In genomic region chr7:4976832-4977231, GRCm38 (mm10) we compare ENCODE assay signal across 19 mouse cellular contexts. TPM values are rescaled to one million over a fixed set of nuclear protein-coding genes. Genes with fewer than 3 reads are reported as not detected.
DNase-seq lines count a peak whose midpoint lies in the region; ATAC-seq and TF ChIP-seq lines count a peak whose summit lies in the region.
"Had no signal": no experiment of that assay in that cellular context is flagged by ENCODE, and none has a peak within 500 bp of the region (broad histone marks: within the 10 kb centered on the region; RNA-seq: fewer than 3 reads in every experiment).

No protein-coding gene starts in this region.

- H3K36me3 ChIP-seq in forebrain, postnatal 0 days (ENCODE audit: insufficient read depth): no peaks in the 10 kb centered on the region
- no peaks in the 10 kb centered on the region for H3K36me3 ChIP-seq in forebrain, embryonic 13.5 days (ENCODE audit: poor library complexity, severe bottlenecking)
- no peaks in the 10 kb centered on the region for H3K36me3 ChIP-seq in liver, embryonic 14.5 days (replicated peaks; ENCODE audit: control insufficient read depth, insufficient read depth, low read depth)
- H3K36me3 ChIP-seq: embryonic facial prominence, embryonic 12.5 days; liver, embryonic 15.5 days; midbrain, embryonic 15.5 days; neural tube, embryonic 12.5 days had no signal

- no peak for ATAC-seq in forebrain, postnatal 0 days
- ATAC-seq in forebrain, embryonic 13.5 days: no peak
- no peak for ATAC-seq in liver, embryonic 14.5 days (ENCODE audit: insufficient read depth)
- ATAC-seq: intestine, embryonic 16.5 days; midbrain, embryonic 15.5 days had no signal

- H3K27me3 ChIP-seq in forebrain, postnatal 0 days (ENCODE audit: insufficient read depth, low read length): no peaks in the 10 kb centered on the region
- no peaks in the 10 kb centered on the region for H3K27me3 ChIP-seq in forebrain, embryonic 13.5 days
- H3K27me3 ChIP-seq in liver, embryonic 14.5 days (ENCODE audit: control insufficient read depth, insufficient read depth, low read length): no peaks in the 10 kb centered on the region
- H3K27me3 ChIP-seq: embryonic facial prominence, embryonic 12.5 days; liver, embryonic 15.5 days; midbrain, embryonic 15.5 days; neural tube, embryonic 12.5 days had no signal

- no peak overlapping the region for H3K4me2 ChIP-seq in forebrain, postnatal 0 days (ENCODE audit: low read depth)
- no peak overlapping the region for H3K4me2 ChIP-seq in forebrain, embryonic 13.5 days
- no peak overlapping the region for H3K4me2 ChIP-seq in liver, embryonic 14.5 days (ENCODE audit: low read depth)
- H3K4me2 ChIP-seq: embryonic facial prominence, embryonic 12.5 days; liver, embryonic 15.5 days; midbrain, embryonic 15.5 days; neural tube, embryonic 12.5 days had no signal

- no peak overlapping the region for H3K27ac ChIP-seq in forebrain, postnatal 0 days (ENCODE audit: low read depth, low read length)
- no peak overlapping the region for H3K27ac ChIP-seq in forebrain, embryonic 13.5 days
- no peak overlapping the region for H3K27ac ChIP-seq in liver, embryonic 14.5 days
- H3K27ac ChIP-seq: embryonic facial prominence, embryonic 12.5 days; liver, embryonic 15.5 days; midbrain, embryonic 15.5 days; neural tube, embryonic 12.5 days had no signal

- no peak for DNase-seq in forebrain, postnatal 0 days
- no peak for DNase-seq in liver, embryonic 14.5 days (ENCODE audit: low read depth in 3 of 3, low spot score in 3 of 3)
- DNase-seq in liver: no peak
- DNase-seq in A20 (ENCODE audit: low read depth, low spot score): peak; percentile 29
- DNase-seq in ZHBTc4 (ENCODE audit: low read depth, low spot score): peak; percentile 80
- DNase-seq in neural tube, embryonic 10.5 days (ENCODE audit: extremely low spot score, low spot score): no peak
- DNase-seq in ovary, postnatal 10 days (ENCODE audit: low spot score): no peak
- DNase-seq: gastrocnemius, postnatal 25 days; kidney, postnatal 4 days; layer of hippocampus, postnatal 36 days; thymus, postnatal 14 days had no signal

- no peak overlapping the region for H3K9ac ChIP-seq in forebrain, postnatal 0 days
- no peak overlapping the region for H3K9ac ChIP-seq in forebrain, embryonic 13.5 days
- no peak overlapping the region for H3K9ac ChIP-seq in liver, embryonic 14.5 days (replicated peaks)
- H3K9ac ChIP-seq: embryonic facial prominence, embryonic 12.5 days; liver, embryonic 15.5 days; midbrain, embryonic 15.5 days; neural tube, embryonic 12.5 days had no signal

- no peak overlapping the region for H3K4me3 ChIP-seq in forebrain, postnatal 0 days (ENCODE audit: low read depth, low read length)
- no peak overlapping the region for H3K4me3 ChIP-seq in forebrain, embryonic 13.5 days
- no peak overlapping the region for H3K4me3 ChIP-seq in liver, embryonic 14.5 days (ENCODE audit: insufficient read depth in 1 of 2, low read depth in 2 of 2, low read length in 2 of 2)
- H3K4me3 ChIP-seq: embryonic facial prominence, embryonic 12.5 days; liver, embryonic 15.5 days; midbrain, embryonic 15.5 days; neural tube, embryonic 12.5 days had no signal

- 91% methylated on average over 7 of the region's 7 CpGs for WGBS in forebrain, postnatal 0 days
- WGBS in forebrain, embryonic 13.5 days: 92% methylated on average over 7 of the region's 7 CpGs
- 78% methylated on average over 7 of the region's 7 CpGs for WGBS in liver, embryonic 14.5 days (ENCODE audit: insufficient replicate concordance)

- no peaks in the 10 kb centered on the region for H3K9me3 ChIP-seq in forebrain, postnatal 0 days (ENCODE audit: low read length)
- 0 out of 2 replicates have a peak, but pooled peaks cover 3% of the 10 kb centered on the region for H3K9me3 ChIP-seq in forebrain, embryonic 13.5 days (replicated peaks)
- H3K9me3 ChIP-seq in liver, embryonic 14.5 days (ENCODE audit: control insufficient read depth, low read length): no peaks in the 10 kb centered on the region
- H3K9me3 ChIP-seq: embryonic facial prominence, embryonic 12.5 days; liver, embryonic 15.5 days; midbrain, embryonic 15.5 days had no signal

- peak; percentile 27; the same call in 1 of the 2 replicates for TF ChIP-seq CTCF in forebrain, postnatal 0 days (IDR thresholded peaks at IDR 0.05; ENCODE audit: low read depth)
- peak; percentile 52 for TF ChIP-seq CTCF in liver, embryonic 14.5 days (IDR thresholded peaks at IDR 0.05; ENCODE audit: low read depth)

- no peak for TF ChIP-seq EP300 in liver, embryonic 14.5 days (IDR thresholded peaks at IDR 0.05; ENCODE audit: low read depth)

- no peaks in the 10 kb centered on the region for H3K4me1 ChIP-seq in forebrain, postnatal 0 days (ENCODE audit: insufficient read depth)
- H3K4me1 ChIP-seq in forebrain, embryonic 13.5 days: no peaks in the 10 kb centered on the region
- no peaks in the 10 kb centered on the region for H3K4me1 ChIP-seq in liver, embryonic 14.5 days (replicated peaks; ENCODE audit: control insufficient read depth in 2 of 2, insufficient read depth in 2 of 2, low read length in 1 of 2)
- H3K4me1 ChIP-seq: embryonic facial prominence, embryonic 12.5 days; liver, embryonic 15.5 days; midbrain, embryonic 15.5 days; neural tube, embryonic 12.5 days had no signal

RNA-seq across cellular contexts. Expression of gene Sbk3, which starts 5.9 kb away (rescaled TPM):
- total RNA-seq in forebrain, postnatal 0 days (2014; rRNA removed): 0.23 and 0.76 TPM in 2 replicates
- 0.39 and 0.76 TPM in 2 replicates for polyA plus RNA-seq in forebrain, postnatal 0 days (2015; fragmentation: Nextera tagmentation; extraction: Ambion mirVana)
- polyA plus RNA-seq in forebrain, embryonic 13.5 days (2015; fragmentation: Nextera tagmentation; extraction: Ambion mirVana): 0.09 and 0.19 TPM in 2 replicates
- not detected in 2 replicates for polyA plus RNA-seq in liver, embryonic 14.5 days (2012; rRNA removed)
- not detected in 2 replicates for polyA plus RNA-seq in liver, embryonic 14.5 days (2014; fragmentation: Nextera tagmentation; extraction: Ambion mirVana)
- total RNA-seq: megakaryocyte progenitor cell, adult 5-6 weeks had no signal
- polyA plus RNA-seq: hindbrain, embryonic 11.5 days; intestine, embryonic 16.5 days; liver, embryonic 15.5 days had no signal

RNA-seq across cellular contexts. Expression of gene Sbk2, which starts 12.6 kb away (rescaled TPM):
- not detected in 2 replicates for total RNA-seq in forebrain, postnatal 0 days (2014; rRNA removed)
- polyA plus RNA-seq in forebrain, postnatal 0 days (2015; fragmentation: Nextera tagmentation; extraction: Ambion mirVana): not detected in 2 replicates
- not detected in 2 replicates for polyA plus RNA-seq in forebrain, embryonic 13.5 days (2015; fragmentation: Nextera tagmentation; extraction: Ambion mirVana)
- 0.01 and 0.02 TPM in 2 replicates for polyA plus RNA-seq in liver, embryonic 14.5 days (2012; rRNA removed)
- not detected in 2 replicates for polyA plus RNA-seq in liver, embryonic 14.5 days (2014; fragmentation: Nextera tagmentation; extraction: Ambion mirVana)
- total RNA-seq: megakaryocyte progenitor cell, adult 5-6 weeks had no signal
- polyA plus RNA-seq: liver, embryonic 15.5 days; midbrain, embryonic 15.5 days had no signal

RNA-seq across cellular contexts. Expression of gene Zfp579, which starts 19.1 kb away (rescaled TPM):
- total RNA-seq in forebrain, postnatal 0 days (2014; rRNA removed): 34.6 and 34.7 TPM in 2 replicates
- polyA plus RNA-seq in forebrain, postnatal 0 days (2015; fragmentation: Nextera tagmentation; extraction: Ambion mirVana): 36.7 and 42.6 TPM in 2 replicates
- 51.2 and 56.5 TPM in 2 replicates for polyA plus RNA-seq in forebrain, embryonic 13.5 days (2015; fragmentation: Nextera tagmentation; extraction: Ambion mirVana)
- polyA plus RNA-seq in liver, embryonic 14.5 days (2012; rRNA removed): 6.7 and 11.2 TPM in 2 replicates
- polyA plus RNA-seq in liver, embryonic 14.5 days (2014; fragmentation: Nextera tagmentation; extraction: Ambion mirVana): 2.8 and 4.0 TPM in 2 replicates

RNA-seq across cellular contexts. Expression of gene Zfp524, which starts 37.4 kb away (rescaled TPM):
- total RNA-seq in forebrain, postnatal 0 days (2014; rRNA removed): 4.6 and 6.4 TPM in 2 replicates
- polyA plus RNA-seq in forebrain, postnatal 0 days (2015; fragmentation: Nextera tagmentation; extraction: Ambion mirVana): 5.0 and 5.3 TPM in 2 replicates
- 9.1 and 10.4 TPM in 2 replicates for polyA plus RNA-seq in forebrain, embryonic 13.5 days (2015; fragmentation: Nextera tagmentation; extraction: Ambion mirVana)
- 9.1 and 9.5 TPM in 2 replicates for polyA plus RNA-seq in liver, embryonic 14.5 days (2012; rRNA removed)
- polyA plus RNA-seq in liver, embryonic 14.5 days (2014; fragmentation: Nextera tagmentation; extraction: Ambion mirVana): 8.9 TPM in 2 replicates

RNA-seq across cellular contexts. Expression of gene Fiz1, which starts 37.7 kb away (rescaled TPM):
- total RNA-seq in forebrain, postnatal 0 days (2014; rRNA removed): 30.0 and 33.9 TPM in 2 replicates
- 26.9 and 28.6 TPM in 2 replicates for polyA plus RNA-seq in forebrain, postnatal 0 days (2015; fragmentation: Nextera tagmentation; extraction: Ambion mirVana)
- polyA plus RNA-seq in forebrain, embryonic 13.5 days (2015; fragmentation: Nextera tagmentation; extraction: Ambion mirVana): 46.6 and 51.2 TPM in 2 replicates
- polyA plus RNA-seq in liver, embryonic 14.5 days (2012; rRNA removed): 12.1 and 14.1 TPM in 2 replicates
- polyA plus RNA-seq in liver, embryonic 14.5 days (2014; fragmentation: Nextera tagmentation; extraction: Ambion mirVana): 10.7 and 13.2 TPM in 2 replicates

Comparison
In these comparisons a context has a peak if more than half of its experiments do, and no peak if none do; other contexts are left out.
1. DNase-seq: peak in A20 (single experiment) and ZHBTc4 (single experiment); none in forebrain, postnatal 0 days (single experiment), liver, embryonic 14.5 days (0 of 3), liver (single experiment), neural tube, embryonic 10.5 days (single experiment) and ovary, postnatal 10 days (single experiment).